Mouse (Mus musculus) midbrain, embryonic 12.5 days (tissue): ENCODE data around the gene Gucy2c. TPM values are rescaled to one million over a fixed set of nuclear protein-coding genes. Genes with fewer than 3 reads are reported as not detected.

ENCODE experiments used
- ATAC-seq: fragments of 200-750 bp; cut with Nextera tagmentation; 2 replicates; pipeline ENCODE4 v1.8.0; 2017; ENCODE audit warnings: low read depth, moderate TSS enrichment, moderate library complexity; ENCODE audit not compliant: low FRiP score
- H3K27ac ChIP-seq: fragments of 300-500 bp; sonication (generic); replicated peaks from 2 replicates; pipeline ENCODE4 v1.5.1; 2016; ENCODE audit warnings: mild to moderate bottlenecking
- H3K27me3 ChIP-seq: fragments of 300-500 bp; sonication (generic); 2 replicates; pipeline ENCODE4 v1.6.1; 2016; ENCODE audit warnings: mild to moderate bottlenecking
- H3K36me3 ChIP-seq: fragments of 300-500 bp; sonication (generic); 2 replicates; pipeline ENCODE4 v1.6.1; 2016
- H3K4me1 ChIP-seq: fragments of 300-500 bp; sonication (generic); 2 replicates; pipeline ENCODE4 v1.6.1; 2016
- H3K4me2 ChIP-seq: fragments of 300-500 bp; sonication (generic); replicated peaks from 2 replicates; pipeline ENCODE4 v1.6.1; 2016; ENCODE audit warnings: mild to moderate bottlenecking, moderate library complexity
- H3K4me3 ChIP-seq: fragments of 300-500 bp; sonication (generic); 2 replicates; pipeline ENCODE4 v1.5.1; 2016; ENCODE audit warnings: mild to moderate bottlenecking
- H3K9ac ChIP-seq: fragments of 300-500 bp; sonication (generic); replicated peaks from 2 replicates; pipeline ENCODE4 v1.6.1; 2016; ENCODE audit warnings: mild to moderate bottlenecking, moderate library complexity
- H3K9me3 ChIP-seq: fragments of 300-500 bp; sonication (generic); 2 replicates; pipeline ENCODE4 v1.6.1; 2016; ENCODE audit warnings: mild to moderate bottlenecking
- WGBS: fragments of 180-500 bp; shearing (Covaris S2); methylation state at CpG from one replicate; pipeline ENCODE4 v1.1.7; 2016; 5-methylcytosine and 5-hydroxymethylcytosine counted together
- polyA plus RNA-seq: library from polyadenylated mRNA; unstranded; fragments of >200 nt; fragmentation: Nextera tagmentation; extraction: Ambion mirVana; gene quantifications from 2 replicates; pipeline ENCODE4 v1.2.1, GENCODE M21; 2016

The Gucy2c gene
- polyA plus RNA-seq, 1 experiment from 2014 or later: 0.64 TPM

- H3K36me3 ChIP-seq: peaks cover 39% of the 10 kb centered on the region
- H3K9ac ChIP-seq: no peak overlapping the region
- H3K9me3 ChIP-seq: no peaks in the 10 kb centered on the region
- no peak overlapping the region for H3K27ac ChIP-seq
- no peak overlapping the region for H3K4me2 ChIP-seq
- H3K27me3 ChIP-seq: 0 out of 2 replicates have a peak, but pooled peaks cover 3% of the 10 kb centered on the region
- H3K4me1 ChIP-seq: peaks cover 16% of the 10 kb centered on the region
- no peak for ATAC-seq
- H3K4me3 ChIP-seq: no peak overlapping the region
- WGBS: 90% methylated on average over 10 of the region's 10 CpGs
Measured at GRCm38 (mm10) chr6:136811196-136811595, 29.6 kb upstream of the Gucy2c start.

GRCm38 (mm10) chr6:136809673-136810072, 28.1 kb upstream of the Gucy2c start:
- 84% methylated on average over 13 of the region's 13 CpGs for WGBS
- no peak for ATAC-seq

GRCm38 (mm10) chr6:136809077-136809476, 27.5 kb upstream of the Gucy2c start:
- no peak for ATAC-seq

More at GRCm38 (mm10) chr6:136809673-136810072, 28.1 kb upstream of the Gucy2c start:
- H3K9me3 ChIP-seq: no peaks in the 10 kb centered on the region
- no peak overlapping the region for H3K27ac ChIP-seq
- H3K4me3 ChIP-seq: no peak overlapping the region
- 0 out of 2 replicates have a peak, but pooled peaks cover 3% of the 10 kb centered on the region for H3K27me3 ChIP-seq
- H3K36me3 ChIP-seq: peaks cover 26% of the 10 kb centered on the region
- peak overlapping the region; percentile 98; the same call in 1 of the 2 replicates for H3K4me2 ChIP-seq
- H3K4me1 ChIP-seq: peaks cover 21% of the 10 kb centered on the region
- no peak overlapping the region for H3K9ac ChIP-seq

GRCm38 (mm10) chr6:136808631-136809046, 27.1 kb upstream of the Gucy2c start:
- under 1% methylated on average over 28 of the region's 28 CpGs for WGBS
- peak overlapping the region; percentile 65; the same call in 1 of the 2 replicates for H3K27ac ChIP-seq
- H3K36me3 ChIP-seq: peaks cover 16% of the 10 kb centered on the region
- H3K9ac ChIP-seq: peak overlapping the region; percentile 73
- ATAC-seq: peak; percentile 7
- peak overlapping the region; percentile 98 for H3K4me2 ChIP-seq
- 0 out of 2 replicates have a peak, but pooled peaks cover 3% of the 10 kb centered on the region for H3K27me3 ChIP-seq
- H3K9me3 ChIP-seq: no peaks in the 10 kb centered on the region
- peak overlapping the region; percentile 92 for H3K4me3 ChIP-seq
- H3K4me1 ChIP-seq: peaks cover 23% of the 10 kb centered on the region

More at GRCm38 (mm10) chr6:136809077-136809476, 27.5 kb upstream of the Gucy2c start:
- H3K9ac ChIP-seq: peak overlapping the region; percentile 73
- WGBS: 39% methylated on average over 14 of the region's 14 CpGs
- peak overlapping the region; percentile 98 for H3K4me2 ChIP-seq
- no peaks in the 10 kb centered on the region for H3K9me3 ChIP-seq
- H3K36me3 ChIP-seq: peaks cover 20% of the 10 kb centered on the region
- H3K4me3 ChIP-seq: peak overlapping the region; percentile 92
- H3K4me1 ChIP-seq: peaks cover 22% of the 10 kb centered on the region
- H3K27me3 ChIP-seq: 0 out of 2 replicates have a peak, but pooled peaks cover 3% of the 10 kb centered on the region
- no peak overlapping the region for H3K27ac ChIP-seq

- Histone ChIP-seq H3K27me3 (0 out of 2 replicates have a peak, but pooled peaks cover 3% of the 10 kb centered on the region), H3K4me2 (peak within 1 kb of the TSS; percentile 98), H3K27ac (peak within 1 kb of the TSS; percentile 70), H3K9ac (peak within 1 kb of the TSS; percentile 73), H3K4me3 (peak within 1 kb of the TSS; percentile 92), H3K36me3 (peaks cover 11% of the 10 kb centered on the region), H3K4me1 (peaks cover 29% of the 10 kb centered on the region), H3K9me3 (no peaks in the 10 kb centered on the region)
- WGBS: under 1% methylated on average over 34 of the region's 34 CpGs
- peak; percentile 85 for ATAC-seq
Measured at GRCm38 (mm10) chr6:136808014-136808417, 26.5 kb upstream of the Gucy2c start, which contains the start of gene H2afj. TSS of gene H2afj (plus strand) at chr6:136808244.

- H3K9ac ChIP-seq: 0 out of 2 replicates have a peak overlapping the region, but pooled peaks have one; percentile 28
- 38% methylated on average over 18 of the region's 18 CpGs for WGBS
- no peak; the same call in 1 of the 2 replicates for ATAC-seq
- 0 out of 2 replicates have a peak, but pooled peaks cover 3% of the 10 kb centered on the region for H3K27me3 ChIP-seq
- H3K27ac ChIP-seq: peak overlapping the region; percentile 70
- peaks cover 32% of the 10 kb centered on the region for H3K4me1 ChIP-seq
- peak overlapping the region; percentile 92 for H3K4me3 ChIP-seq
- no peaks in the 10 kb centered on the region for H3K9me3 ChIP-seq
- peak overlapping the region; percentile 98 for H3K4me2 ChIP-seq
- H3K36me3 ChIP-seq: peaks cover 7% of the 10 kb centered on the region
Measured at GRCm38 (mm10) chr6:136807395-136808013, 25.9 kb upstream of the Gucy2c start.

- Histone ChIP-seq H3K27ac (no peak overlapping the region), H3K4me3 (no peak overlapping the region), H3K9ac (no peak overlapping the region), H3K4me2 (peak overlapping the region; percentile 98), H3K9me3 (no peaks in the 10 kb centered on the region), H3K36me3 (0 out of 2 replicates have a peak, but pooled peaks cover under 1% of the 10 kb centered on the region), H3K4me1 (peaks cover 32% of the 10 kb centered on the region), H3K27me3 (0 out of 2 replicates have a peak, but pooled peaks cover 3% of the 10 kb centered on the region)
- no peak for ATAC-seq
- WGBS: 63% methylated on average over 5 of the region's 5 CpGs
Measured at GRCm38 (mm10) chr6:136806819-136807218, 25.3 kb upstream of the Gucy2c start.

GRCm38 (mm10) chr6:136805409-136805775, 23.8 kb upstream of the Gucy2c start:
- Histone ChIP-seq H3K4me1 (peaks cover 32% of the 10 kb centered on the region), H3K9ac (no peak overlapping the region), H3K27me3 (0 out of 2 replicates have a peak, but pooled peaks cover 3% of the 10 kb centered on the region), H3K4me2 (no peak overlapping the region), H3K27ac (no peak overlapping the region), H3K4me3 (no peak overlapping the region), H3K9me3 (no peaks in the 10 kb centered on the region), H3K36me3 (no peaks in the 10 kb centered on the region)
- WGBS: 97% methylated on average over 1 of the region's 1 CpGs
- ATAC-seq: no peak

GRCm38 (mm10) chr6:136804705-136805408, 23.3 kb upstream of the Gucy2c start:
- Histone ChIP-seq H3K9ac (peak overlapping the region; percentile 95), H3K9me3 (no peaks in the 10 kb centered on the region), H3K4me1 (peaks cover 32% of the 10 kb centered on the region), H3K4me3 (peak overlapping the region; percentile 73), H3K27me3 (0 out of 2 replicates have a peak, but pooled peaks cover 3% of the 10 kb centered on the region), H3K4me2 (peak overlapping the region; percentile 78), H3K27ac (peak overlapping the region; percentile 100), H3K36me3 (no peaks in the 10 kb centered on the region)
- 40% methylated on average over 9 of the region's 9 CpGs for WGBS
- ATAC-seq: no peak

- WGBS: under 1% methylated on average over 50 of the region's 50 CpGs
- 0 out of 2 replicates have a peak, but pooled peaks cover 3% of the 10 kb centered on the region for H3K27me3 ChIP-seq
- no peaks in the 10 kb centered on the region for H3K9me3 ChIP-seq
- H3K36me3 ChIP-seq: no peaks in the 10 kb centered on the region
- ATAC-seq: peak; percentile 74
- H3K4me3 ChIP-seq: peak within 1 kb of the TSS; percentile 73
- H3K4me2 ChIP-seq: peak within 1 kb of the TSS; percentile 78
- peak within 1 kb of the TSS; percentile 95 for H3K9ac ChIP-seq
- peak within 1 kb of the TSS; percentile 100 for H3K27ac ChIP-seq
- H3K4me1 ChIP-seq: peaks cover 25% of the 10 kb centered on the region
Measured at GRCm38 (mm10) chr6:136803739-136804633, 22.4 kb upstream of the Gucy2c start, which contains the start of gene Hist4h4. TSS of gene Hist4h4 (minus strand) at chr6:136804415.
